Mouse (Mus musculus): ENCODE measurements around the gene Grip2.

Gene Grip2

DNA sequence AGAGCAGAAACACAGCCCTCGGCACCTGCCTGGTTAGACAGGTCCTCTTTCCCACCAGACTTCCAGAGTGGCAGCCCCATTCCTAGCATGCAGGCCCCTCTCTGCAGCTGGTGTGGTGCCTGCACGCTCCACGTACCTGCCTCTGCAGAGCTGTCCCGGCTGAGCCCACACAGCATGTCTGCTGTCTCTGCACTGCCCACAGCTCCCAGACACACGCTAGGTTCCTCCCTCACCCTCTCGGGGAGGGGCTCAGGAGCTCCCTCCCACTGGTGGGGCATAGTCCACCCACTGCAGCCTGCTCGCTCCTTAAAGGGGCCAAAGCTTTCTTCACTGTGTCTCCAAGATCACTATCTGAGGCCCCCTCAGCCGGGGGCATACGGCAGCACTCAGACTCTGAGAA is 31.0 kb downstream of the Grip2 start:
- DNase-seq (ENCODE audit: low read depth, low spot score): no peak

DNA sequence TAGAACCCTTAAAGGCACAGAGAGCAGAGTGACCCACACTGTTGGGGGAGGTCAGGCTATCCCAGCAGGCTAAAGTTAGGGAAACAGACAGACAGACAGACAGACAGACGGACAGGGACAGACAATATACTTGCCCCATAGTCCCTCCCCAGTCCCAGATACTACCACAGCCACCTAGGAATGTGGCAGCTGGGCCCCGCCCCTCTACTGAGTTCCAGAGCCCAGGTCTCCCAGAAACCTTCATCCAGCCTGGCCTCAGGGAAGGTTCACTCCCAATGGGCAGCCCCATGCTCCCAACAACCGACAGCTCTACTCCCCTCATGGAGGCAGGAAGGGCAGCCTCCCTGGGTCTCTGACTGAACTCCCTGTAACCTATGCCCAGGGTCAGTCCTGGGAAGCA is 31.4 kb downstream of the Grip2 start:
- no peak for DNase-seq (ENCODE audit: low read depth, low spot score)

DNA sequence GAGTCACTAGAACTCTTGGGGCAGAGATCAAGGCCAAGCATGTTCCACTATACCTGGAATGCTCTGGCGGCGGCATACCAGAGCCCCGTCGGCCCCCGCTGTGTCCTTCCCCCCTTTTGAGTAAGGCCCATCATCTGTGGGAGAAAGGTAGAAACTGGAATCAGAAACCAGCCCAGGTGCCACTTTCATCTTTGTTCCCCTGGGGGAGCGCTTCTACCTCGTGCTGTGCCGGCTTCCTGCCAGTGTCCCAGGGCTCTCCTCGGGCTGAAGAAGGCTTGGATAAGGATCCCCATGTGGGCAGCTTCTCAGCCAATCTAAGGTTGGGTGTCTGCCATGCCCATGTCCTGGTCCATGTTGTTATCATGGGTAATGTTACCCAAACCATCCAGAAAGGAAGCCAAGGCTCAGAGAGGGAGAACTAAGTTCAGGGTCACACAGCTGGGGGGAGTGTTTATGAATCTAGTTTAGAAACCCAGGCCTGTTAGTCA is 38.7 kb downstream of the Grip2 start:
- DNase-seq (ENCODE audit: low read depth, low spot score): no peak

DNA sequence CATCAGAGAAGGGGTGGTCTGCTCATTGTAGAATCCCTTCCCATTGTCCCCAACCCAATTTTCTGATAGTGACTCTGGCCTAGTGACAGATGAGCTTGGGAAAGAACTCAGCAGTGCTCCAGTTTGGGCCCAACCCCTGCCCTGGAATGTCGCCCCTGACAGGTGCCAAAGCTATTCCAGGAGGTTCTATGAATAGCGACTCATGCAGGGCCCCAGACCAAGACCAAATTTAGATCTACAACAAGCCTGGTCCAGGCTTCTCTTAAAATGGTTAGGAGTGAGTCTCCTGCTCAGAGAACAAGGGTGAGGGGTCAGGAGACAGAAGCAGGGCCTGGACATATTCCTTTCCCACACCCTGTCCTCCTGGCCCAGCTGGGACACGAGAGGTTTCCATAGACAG is 42.0 kb downstream of the Grip2 start:
- no peak for DNase-seq (ENCODE audit: low read depth, low spot score)

DNA sequence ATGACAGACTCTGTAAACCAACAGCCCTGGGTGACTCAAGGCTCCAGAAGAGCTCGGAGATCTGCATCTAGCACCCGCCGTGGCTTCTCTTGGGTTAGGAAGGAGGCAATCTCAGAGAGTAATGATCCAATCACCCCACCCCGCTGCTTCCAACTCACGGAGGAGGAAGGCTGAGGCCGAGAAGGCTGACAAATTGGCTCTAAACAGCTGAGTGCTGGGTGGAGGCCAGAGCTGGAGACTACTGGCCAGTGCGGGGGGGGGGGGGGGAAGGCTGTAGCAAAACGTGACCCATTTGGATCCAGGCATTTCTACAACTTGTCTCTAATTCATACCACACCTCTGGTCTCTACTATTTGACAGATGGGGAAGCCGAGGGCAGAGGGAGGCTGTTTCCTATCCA is 47.8 kb downstream of the Grip2 start:
- no peak for DNase-seq (ENCODE audit: low read depth, low spot score)

DNA sequence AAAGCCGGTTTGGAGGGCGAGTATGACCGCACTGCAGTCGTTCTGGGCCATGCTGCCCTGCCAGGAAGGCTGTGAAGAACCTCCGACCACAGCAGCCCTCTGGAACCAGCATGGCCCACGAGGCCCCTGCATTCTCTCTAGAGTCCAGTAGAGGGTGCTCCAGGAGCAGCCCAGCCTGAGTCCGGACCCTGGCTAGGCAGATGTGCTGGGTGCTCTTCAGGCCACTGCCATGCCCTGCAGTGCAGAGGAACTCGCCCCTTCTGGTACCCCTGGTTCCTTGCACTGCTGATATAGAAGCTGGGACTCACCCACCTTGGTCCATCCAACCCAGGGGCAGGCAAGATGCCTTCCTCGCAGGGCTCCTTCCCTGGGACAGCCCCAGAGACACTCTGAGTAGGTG is 50.5 kb downstream of the Grip2 start:
- peak; percentile 70 for DNase-seq (ENCODE audit: low read depth, low spot score)

DNA sequence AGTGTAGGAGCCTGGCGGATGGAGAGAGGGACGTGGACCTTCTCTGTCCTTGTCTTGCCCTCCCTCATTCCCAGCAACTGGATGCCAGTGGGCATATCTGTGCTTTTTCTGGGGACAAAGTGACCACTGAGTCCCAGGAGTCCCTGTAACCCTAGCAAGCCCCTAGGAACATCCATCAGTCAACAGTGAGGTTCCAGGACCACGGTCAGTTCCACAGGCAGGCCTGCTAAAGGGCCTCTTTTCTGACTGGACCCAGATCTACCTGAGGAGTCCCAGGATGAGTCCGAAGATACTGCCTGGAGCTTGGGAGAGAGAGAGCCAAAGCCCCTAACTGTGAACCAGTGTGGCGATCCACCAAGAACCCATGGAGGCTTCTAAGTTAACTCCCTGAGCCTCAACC is 53.1 kb downstream of the Grip2 start:
- no peak for DNase-seq (ENCODE audit: low read depth, low spot score)

DNA sequence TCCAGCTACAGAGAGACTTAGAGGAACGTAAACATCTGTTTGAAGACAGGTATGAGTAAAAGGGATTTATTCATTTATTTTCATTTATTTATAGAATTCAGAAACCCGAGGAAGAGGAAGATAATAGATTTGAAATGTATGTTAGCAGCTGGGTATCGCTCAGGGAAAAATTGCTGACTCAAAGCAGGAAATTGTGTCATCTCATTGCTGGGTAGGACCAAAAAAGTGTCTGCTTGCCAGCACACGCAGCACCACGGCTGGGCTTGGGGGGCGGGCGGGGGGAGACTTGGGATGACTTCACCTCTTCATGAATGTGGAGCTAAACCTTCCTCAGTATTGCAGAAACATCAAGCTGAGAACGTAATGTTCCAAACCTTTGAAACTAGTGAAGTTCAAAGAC is 59.5 kb downstream of the Grip2 start:
- no peak for DNase-seq (ENCODE audit: low read depth, low spot score)

DNA sequence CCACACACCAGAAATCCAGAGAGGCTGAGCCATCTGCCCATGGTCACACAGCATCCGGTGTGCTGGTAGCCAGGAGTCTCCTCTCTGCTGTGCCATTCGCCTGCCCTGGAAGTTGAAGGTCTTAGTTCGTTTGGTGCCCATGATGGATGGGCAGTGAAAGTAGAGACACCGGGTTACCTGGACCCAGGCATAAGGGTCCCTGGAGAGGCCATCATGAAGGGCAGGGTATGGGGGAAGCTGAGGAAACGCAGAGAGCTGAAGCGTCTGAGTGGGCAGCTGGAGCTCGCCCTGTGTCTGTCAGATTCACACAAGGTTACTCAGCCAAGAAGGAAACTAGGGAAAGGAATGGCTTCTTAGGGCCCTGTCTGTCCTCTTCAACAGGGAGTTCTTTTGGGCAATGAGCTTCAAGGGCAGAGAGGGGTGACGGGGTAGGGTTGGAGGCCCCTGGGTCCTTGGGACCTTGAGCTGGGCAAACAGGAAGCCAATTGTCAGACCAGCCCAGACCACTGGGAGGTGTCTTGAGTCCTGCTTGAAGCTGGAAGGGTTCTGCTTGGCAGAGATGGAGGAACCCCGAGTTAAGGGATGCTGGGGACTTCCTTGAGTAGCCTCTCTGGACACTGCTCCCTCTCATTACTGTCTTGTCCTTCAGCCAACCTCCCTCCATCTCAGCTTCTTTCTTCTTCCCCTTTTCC is 64.9 kb downstream of the Grip2 start:
- no peak for DNase-seq (ENCODE audit: low read depth, low spot score)

DNA sequence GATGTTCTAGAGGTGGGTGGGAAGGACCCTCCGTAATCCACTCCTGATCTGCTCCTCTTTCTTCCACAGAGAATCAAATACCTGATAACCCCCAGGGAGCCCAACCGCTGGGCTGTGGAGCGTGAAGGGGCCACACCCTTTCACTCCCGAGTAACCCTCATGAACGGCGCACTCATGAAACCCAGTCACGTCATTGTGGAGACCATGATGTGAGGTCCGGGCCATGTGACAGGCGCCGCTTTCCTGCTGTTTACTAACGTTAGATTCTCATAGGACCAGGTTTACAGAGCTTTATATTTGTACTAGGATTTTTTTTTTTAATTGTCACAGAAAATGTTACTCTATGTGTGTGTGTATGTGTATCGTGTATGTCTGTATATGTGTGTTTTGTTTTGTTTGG is 72.2 kb downstream of the Grip2 start:
- peak; percentile 43 for DNase-seq (ENCODE audit: low read depth, low spot score)

DNA sequence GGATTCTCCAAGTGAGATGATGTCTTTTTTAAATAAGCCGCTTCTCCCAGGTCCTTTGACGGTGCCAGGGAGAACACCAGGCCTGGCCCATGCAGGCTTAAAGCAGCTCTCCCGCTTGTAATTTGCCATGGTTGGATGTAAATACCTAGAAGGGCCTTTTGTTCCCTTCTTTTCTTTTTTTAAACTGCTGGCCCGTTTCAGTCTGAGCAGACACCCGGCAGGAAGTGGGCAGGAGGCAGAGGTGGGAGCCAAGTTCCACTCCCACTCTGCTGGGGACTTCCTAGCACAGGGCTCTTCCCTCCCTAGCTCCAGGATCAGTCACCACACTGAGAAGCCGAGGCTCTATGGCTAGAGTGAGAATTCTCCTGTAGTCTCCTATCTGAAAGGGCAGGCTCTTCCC is 73.0 kb downstream of the Grip2 start:
- no peak for DNase-seq (ENCODE audit: low read depth, low spot score)

DNA sequence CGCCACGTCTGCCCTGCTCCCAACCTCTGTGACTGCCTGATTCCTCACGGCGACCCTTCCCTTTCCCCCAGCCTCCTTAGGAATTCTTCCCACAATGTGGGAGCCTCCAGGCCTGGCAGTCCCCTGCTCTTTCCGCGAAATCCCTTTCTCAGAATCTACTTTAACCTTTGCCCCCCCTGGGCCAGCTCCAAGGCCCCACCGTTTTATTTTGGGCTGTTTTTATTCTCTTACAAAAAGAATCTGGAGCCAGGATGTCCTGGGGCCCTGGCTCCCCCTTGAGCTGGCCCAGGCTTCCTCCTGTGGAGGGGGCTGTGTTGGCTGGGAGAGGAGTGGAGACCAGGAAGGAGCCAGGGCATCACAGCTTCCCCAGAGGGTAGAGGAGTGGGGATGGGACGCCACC is 74.2 kb downstream of the Grip2 start:
- DNase-seq (ENCODE audit: low read depth, low spot score): no peak

DNA sequence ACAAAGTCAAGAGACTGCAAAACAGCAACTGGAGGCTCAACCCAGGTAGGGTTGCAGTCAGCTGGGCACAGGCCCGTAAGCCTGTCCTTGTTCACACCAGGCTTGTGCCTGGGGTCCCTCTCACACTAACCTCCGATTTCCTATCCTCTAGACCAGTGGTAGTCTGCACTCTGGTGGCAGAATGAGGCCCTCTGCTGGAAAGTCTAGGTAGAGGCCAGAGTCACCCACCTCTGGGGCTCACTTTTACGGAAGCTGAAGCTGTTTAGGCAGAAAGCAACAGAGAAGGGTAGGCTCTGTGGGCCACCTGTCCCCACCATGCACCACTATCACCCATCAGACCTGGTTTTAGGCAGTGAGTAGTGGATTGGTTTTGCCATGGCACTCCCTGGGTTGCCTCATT is 76.1 kb downstream of the Grip2 start:
- DNase-seq (ENCODE audit: low read depth, low spot score): peak; percentile 65

DNA sequence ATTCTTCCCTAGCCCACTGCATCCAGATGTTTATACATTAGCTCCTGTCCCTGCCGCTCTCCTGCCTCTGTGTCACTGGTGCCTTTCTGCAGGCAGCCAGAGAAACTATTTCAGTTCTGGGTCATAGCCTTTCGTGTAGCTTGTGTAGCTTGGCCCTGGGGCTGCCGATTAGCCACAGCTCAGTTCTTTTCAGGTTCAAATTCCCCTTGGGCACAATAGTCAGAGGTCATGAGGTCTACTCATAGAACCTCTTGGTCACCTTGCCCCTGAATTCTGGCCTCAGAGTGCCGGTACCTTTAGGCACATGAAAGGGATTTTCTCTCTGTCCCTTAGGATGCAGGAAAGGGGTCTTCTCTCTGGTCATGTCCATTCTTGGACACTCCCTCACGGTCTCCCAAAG is 80.3 kb downstream of the Grip2 start:
- no peak for DNase-seq (ENCODE audit: low read depth, low spot score)

DNA sequence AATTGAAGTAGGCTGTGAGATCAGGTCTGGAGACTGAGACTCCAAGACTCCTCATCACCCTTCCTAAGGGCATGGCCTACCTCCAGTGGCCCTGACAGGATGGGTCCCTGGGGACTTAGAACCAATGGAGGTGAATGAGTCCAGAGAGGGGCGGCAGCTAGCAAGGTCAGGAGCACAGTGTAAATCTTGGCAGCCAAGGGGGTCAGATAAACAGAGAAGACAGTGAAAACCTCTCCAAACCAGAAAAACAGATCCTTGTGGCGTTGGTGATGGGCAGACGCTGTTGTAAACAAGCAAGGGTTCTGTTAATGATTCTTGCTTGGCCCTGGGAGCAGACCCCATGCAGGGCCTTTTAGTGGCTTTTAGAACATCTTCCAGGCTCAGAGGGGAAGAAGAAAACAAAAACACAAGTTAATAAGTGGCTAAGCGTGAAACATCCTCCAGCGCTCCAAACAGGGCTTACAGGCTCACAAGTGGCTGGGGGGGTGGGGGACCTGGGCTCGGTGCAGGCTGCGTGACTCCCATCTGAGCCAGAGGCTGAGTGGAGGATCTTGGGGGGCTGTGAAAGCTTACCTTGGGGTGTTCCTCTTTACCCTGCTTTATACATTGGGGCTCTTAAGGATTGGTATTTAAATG is 81.0 kb downstream of the Grip2 start:
- no peak for DNase-seq (ENCODE audit: low read depth, low spot score)

DNA sequence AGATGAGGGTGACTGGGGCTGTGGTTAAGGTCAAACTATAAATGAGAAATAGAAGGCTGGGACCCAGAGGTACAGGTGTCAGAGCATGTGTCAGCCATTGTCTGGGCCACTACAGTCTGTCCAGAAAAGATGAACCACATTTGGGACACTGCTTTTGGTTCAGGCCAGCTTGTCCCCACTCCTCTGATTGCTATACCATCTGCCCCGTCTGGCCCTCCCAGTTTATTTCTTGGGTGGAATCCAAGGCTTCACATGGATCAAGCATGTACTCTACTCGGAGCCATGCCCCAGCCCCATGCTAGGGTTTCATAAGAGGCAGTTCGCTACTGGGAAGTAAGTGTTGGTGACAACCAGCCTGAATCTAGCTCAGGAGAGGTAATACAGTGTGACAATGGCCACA is 81.8 kb downstream of the Grip2 start:
- no peak for DNase-seq (ENCODE audit: low read depth, low spot score)

DNA sequence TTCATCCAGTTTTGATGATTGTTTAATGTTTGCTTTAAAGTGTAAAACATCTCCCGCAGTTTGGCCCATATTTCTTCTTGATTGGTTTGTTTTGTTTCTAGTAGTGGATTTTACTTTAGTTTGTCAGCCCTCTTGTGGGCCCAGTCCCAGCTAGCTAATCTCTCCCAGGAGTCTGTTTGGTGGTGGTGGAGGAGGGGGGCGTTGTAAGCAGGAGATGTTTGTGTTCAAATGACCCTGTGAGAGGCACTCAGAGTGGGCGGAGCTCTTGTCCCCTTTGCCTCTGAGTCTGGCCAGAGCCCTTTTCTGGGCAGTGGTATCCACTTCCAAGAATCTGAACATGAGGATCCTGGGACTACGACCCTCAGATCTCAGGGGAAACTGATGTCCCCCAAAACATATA is 83.2 kb downstream of the Grip2 start:
- DNase-seq (ENCODE audit: low read depth, low spot score): no peak

DNA sequence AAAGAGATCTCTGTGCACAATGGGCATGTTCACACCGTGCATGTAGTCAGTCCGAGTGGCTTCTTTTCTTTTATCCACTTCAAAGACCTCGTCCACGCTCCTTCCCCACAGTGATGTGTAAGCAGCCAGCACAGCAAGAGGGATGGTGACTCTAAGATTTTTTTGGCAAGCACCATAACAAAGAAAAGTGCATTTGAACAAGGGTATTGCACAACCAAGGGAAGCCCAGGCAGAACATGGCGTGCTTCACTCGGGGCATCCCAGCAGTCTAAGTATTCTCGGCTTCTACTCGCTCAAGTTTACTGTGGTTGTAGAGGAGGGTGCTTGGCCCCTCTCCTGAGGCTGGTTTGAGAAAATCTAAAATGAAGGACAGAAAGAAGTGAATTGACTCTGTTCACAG is 84.1 kb downstream of the Grip2 start:
- no peak for DNase-seq (ENCODE audit: low read depth, low spot score)

DNA sequence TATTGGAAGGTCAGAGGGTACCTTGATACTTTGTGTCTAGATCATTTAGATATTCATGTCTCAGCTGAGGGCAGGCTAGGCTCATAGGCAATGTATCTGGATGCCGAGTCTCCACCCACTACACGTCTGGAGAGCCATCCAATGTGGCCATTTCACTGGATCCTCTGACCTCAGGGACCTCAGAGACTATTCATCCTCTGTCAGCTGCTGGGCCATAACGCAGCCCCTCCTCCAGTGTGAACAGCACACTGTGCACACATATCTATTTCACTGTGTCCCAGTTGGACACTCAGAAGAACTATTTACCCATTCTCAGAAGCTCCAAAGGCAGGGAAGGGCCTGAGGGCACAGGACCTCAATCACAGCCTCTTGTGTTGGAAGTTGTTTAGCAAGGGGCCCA is 84.6 kb downstream of the Grip2 start:
- no peak for DNase-seq (ENCODE audit: low read depth, low spot score)

DNA sequence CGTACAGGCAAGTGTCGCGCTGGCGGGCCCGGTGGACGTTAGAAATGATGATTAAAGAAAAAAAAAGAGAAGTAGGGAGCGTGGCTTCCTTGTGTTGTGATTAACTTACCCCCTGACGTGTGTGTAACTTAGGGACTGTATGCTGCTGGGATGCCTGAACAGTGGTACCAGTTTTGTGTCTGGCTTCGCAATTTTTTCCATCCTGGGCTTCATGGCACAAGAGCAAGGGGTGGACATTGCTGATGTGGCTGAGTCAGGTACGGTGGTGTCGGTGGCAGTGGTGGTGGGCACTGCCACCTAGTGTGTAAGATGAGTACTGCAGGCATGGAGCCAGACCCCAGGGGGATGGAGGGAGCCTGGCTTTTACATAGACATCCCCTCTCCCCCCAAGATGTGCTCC is 86.0 kb downstream of the Grip2 start:
- peak; percentile 60 for DNase-seq (ENCODE audit: low read depth, low spot score)

DNA sequence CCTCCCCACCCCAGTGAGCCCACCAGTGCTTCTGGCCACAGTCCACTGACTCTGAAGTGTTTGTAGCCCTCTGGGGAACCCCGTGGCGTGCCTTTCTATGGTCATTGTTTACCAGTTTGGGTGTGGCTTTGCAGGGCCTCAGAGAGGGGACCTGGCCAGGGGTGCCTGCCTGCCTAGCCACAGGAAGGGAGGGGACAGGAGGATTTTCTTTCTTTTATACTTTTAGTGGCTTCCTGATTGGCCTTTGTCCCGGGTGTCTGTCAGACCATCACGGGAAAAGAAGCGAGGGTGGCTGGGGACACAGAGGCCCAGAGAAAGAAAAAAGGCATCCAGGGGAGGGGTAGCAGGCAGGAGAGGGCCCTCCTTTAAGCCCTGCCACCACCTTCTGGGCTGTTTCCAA is 89.0 kb downstream of the Grip2 start:
- DNase-seq (ENCODE audit: low read depth, low spot score): peak; percentile 28

DNA sequence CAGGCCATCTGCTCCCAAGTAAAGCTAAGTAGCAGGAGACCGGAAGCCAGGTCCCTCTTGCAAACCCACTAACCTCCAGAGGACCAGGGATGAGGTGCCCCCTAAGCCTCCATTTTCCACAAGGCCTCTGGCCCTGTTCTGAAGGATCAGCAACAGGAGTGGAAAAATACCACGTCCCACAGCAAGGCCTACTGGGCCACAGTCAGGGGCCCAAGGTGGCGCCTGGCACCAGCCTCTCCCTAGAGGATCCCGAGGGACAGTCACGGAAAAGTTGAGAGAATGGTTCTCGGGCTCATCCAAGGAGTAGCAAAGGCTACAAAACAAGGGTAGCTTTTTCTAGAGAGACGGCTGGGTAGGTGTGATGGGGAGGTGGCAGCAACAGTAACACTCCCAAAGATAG is 89.6 kb downstream of the Grip2 start:
- DNase-seq (ENCODE audit: low read depth, low spot score): no peak

DNA sequence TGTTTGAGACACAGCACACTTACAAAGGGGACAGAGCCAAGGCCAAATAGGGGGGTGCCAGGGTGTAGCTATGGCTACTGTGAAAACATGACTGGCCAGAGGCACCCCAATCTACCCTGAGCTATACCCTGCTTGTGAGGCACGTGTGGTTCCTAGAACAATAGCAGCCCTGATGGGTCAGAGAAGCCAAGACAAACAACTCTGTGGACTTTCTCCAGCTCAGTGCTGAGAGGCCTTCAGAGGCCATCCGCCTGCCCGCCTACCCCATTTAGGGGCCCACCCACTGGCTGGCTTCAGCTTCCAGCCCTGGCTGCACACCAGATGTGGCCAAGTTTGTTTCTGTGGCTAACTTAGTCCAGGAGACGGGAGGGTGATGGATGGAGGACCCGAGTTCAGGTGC is 90.6 kb downstream of the Grip2 start:
- DNase-seq (ENCODE audit: low read depth, low spot score): no peak

DNA sequence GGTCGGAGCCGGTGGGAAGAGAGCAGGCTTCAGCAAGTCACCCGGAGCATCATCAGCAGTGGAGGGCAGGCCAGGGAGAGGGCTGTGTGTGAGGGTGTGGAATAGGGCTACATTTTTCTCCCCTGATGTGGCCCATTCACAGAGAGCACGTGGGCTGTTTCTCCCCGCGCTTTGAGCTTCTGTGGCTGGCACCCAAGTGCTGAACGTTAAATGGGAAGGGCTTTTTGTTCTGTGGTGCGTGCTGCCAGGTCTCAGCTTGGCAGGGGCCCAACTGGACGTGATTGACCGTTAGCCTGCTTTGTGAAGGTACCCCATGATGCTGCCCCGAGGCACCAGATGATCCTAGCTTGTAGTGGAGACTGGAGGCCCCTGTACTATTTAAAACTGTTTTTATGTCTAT is 94.9 kb downstream of the Grip2 start:
- DNase-seq (ENCODE audit: low read depth, low spot score): no peak

Data from R1 (cell line).